Mouse (Mus musculus) bone marrow, adult 2 months (tissue): ENCODE data around the gene Csnk1d. TPM values are rescaled to one million over a fixed set of nuclear protein-coding genes. Genes with fewer than 3 reads are reported as not detected.

Experiments
- H3K27ac ChIP-seq: fragments of 200-500 bp; 2 replicates; pipeline ENCODE4 v1.5.1; 2012; ENCODE audit warnings: low read depth, mild to moderate bottlenecking, control low read depth, inconsistent platforms, low read length; ENCODE audit not compliant: control insufficient read depth, poor library complexity, insufficient read depth
- H3K4me1 ChIP-seq: fragments of 200-500 bp; 2 replicates; pipeline ENCODE4 v1.6.1; 2011; ENCODE audit warnings: low read length; ENCODE audit not compliant: control insufficient read depth, insufficient read depth
- H3K4me3 ChIP-seq: fragments of 200-500 bp; replicated peaks from 2 replicates; pipeline ENCODE3; 2011; ENCODE audit warnings: mild to moderate bottlenecking, low read depth, low read length, control low read depth; ENCODE audit not compliant: control insufficient read depth
- CTCF ChIP-seq: fragments of 200-500 bp; IDR thresholded peaks from 2 replicates; pipeline ENCODE4 v1.5.1; 2011; ENCODE audit warnings: low read length, control low read depth; ENCODE audit not compliant: control insufficient read depth, insufficient read depth
- POLR2A ChIP-seq: fragments of 200-500 bp; IDR thresholded peaks from 2 replicates; pipeline ENCODE4 v1.6.1; 2011; ENCODE audit warnings: low read depth, mild to moderate bottlenecking, control low read depth, low read length, borderline replicate concordance; ENCODE audit not compliant: control insufficient read depth
- WGBS: fragments of 180-500 bp; shearing (Covaris S2); methylation state at CpG from one replicate; pipeline ENCODE4 v1.1.7; 2018; 5-methylcytosine and 5-hydroxymethylcytosine counted together
- polyA plus RNA-seq: library from polyadenylated mRNA; stranded (reverse); fragments of >200 nt; gene quantifications from 2 replicates; pipeline ENCODE4 v1.2.4, GENCODE M21; 2011; ENCODE audit warnings: low replicate concordance; ENCODE audit not compliant: missing spikeins, insufficient read depth, insufficient read length

The Csnk1d gene
- polyA plus RNA-seq, 1 experiment = 58.3 TPM

- Histone ChIP-seq H3K4me3 (no peak overlapping the region), H3K4me1 (no peaks in the 10 kb centered on the region; the same call in 1 of the 2 replicates), H3K27ac (no peak overlapping the region)
- TF ChIP-seq POLR2A = no peak
- no peak for TF ChIP-seq CTCF
- 98% methylated on average over 3 of the region's 3 CpGs for WGBS
Measured at GRCm38 (mm10) chr11:120993080-120993479, 1.9 kb upstream of the Csnk1d start.

DNA sequence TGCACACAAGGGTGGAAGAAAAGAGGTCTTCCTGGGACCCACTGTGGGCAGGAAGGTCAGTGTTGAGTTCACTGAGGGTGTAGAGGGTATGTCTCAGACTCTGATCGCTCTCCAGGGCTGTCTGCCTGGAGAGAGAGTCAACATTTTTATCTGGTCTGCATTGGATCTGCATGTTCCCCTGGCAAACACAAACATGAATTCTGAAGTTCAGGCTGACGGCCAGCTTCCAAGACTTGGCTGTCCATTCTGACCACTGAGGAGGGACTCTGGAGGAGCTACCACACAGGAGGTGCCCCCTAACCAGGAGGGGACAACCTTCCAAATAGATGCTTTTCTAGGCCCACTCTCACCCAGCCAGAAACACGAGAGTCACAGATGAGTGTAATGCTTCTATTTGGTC is 661 bp upstream of the Csnk1d start:
- H3K4me3 ChIP-seq = peak overlapping the region; percentile 61
- TF ChIP-seq CTCF = no peak
- TF ChIP-seq POLR2A = no peak
- H3K4me1 ChIP-seq = peaks cover 1% of the 10 kb centered on the region; the same call in 1 of the 2 replicates
- WGBS = 54% methylated on average over 3 of the region's 3 CpGs
- 0 out of 2 replicates have a peak overlapping the region, but pooled peaks have one; percentile 4 for H3K27ac ChIP-seq

- H3K27ac ChIP-seq = peak overlapping the region; percentile 94
- TF ChIP-seq POLR2A (no peak), CTCF (no peak)
- H3K4me1 ChIP-seq = peaks cover 1% of the 10 kb centered on the region; the same call in 1 of the 2 replicates
- under 1% methylated on average over 25 of the region's 35 CpGs for WGBS
- H3K4me3 ChIP-seq = peak overlapping the region; percentile 88
Measured at GRCm38 (mm10) chr11:120990126-120990781, 876 bp downstream of the Csnk1d start.

- peak overlapping the region; percentile 88 for H3K4me3 ChIP-seq
- 5% methylated on average over 1 of the region's 1 CpGs for WGBS
- H3K4me1 ChIP-seq = peaks cover 1% of the 10 kb centered on the region; the same call in 1 of the 2 replicates
Measured at GRCm38 (mm10) chr11:120989523-120989922, 1.6 kb downstream of the Csnk1d start.

DNA sequence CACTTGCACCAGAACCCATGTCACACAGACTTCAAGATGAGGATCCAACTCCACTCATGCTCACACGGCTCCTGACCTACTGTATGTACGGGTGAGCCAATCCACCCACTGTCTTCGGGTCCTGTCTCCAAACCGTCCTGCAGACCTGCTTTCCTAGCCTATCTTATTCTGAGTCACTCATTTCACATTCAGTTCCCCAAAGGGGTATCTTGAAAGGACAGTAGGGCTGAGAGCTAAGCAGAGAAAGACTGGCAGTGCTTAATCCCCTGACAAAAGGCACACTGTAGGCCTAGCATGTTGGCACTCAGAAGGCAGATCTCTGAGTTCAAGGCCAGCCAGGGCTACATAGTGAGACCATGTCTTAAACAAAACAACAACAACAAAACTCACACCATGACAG is 2.7 kb downstream of the Csnk1d start:
- 56% methylated on average over 4 of the region's 4 CpGs for WGBS
- TF ChIP-seq POLR2A (no peak), CTCF (no peak)
- peaks cover 1% of the 10 kb centered on the region; the same call in 1 of the 2 replicates for H3K4me1 ChIP-seq
- no peak overlapping the region for H3K27ac ChIP-seq
- H3K4me3 ChIP-seq = no peak overlapping the region

More at GRCm38 (mm10) chr11:120989523-120989922, 1.6 kb downstream of the Csnk1d start:
- no peak overlapping the region; the same call in 1 of the 2 replicates for H3K27ac ChIP-seq
- TF ChIP-seq CTCF (no peak), POLR2A (no peak)

DNA sequence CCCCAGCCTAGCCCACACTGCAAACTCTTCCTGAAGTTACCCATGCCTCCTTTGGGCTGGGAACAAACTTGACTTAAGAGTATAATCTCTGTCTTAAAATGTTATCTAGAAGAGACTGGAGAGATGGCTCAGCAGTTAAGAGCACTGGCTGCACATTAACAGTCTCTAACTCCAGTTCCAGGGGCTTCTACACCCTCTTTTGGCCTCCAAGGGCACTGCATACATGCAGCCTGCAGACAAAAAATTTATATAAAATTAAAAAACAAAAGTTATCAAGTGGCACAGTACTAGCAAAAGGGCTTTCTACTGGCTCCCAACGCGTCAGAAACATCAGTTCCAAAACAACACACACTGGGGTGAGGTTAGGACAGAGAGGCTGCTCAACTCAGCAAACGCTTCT is 3.5 kb downstream of the Csnk1d start:
- H3K4me1 ChIP-seq = peaks cover 1% of the 10 kb centered on the region; the same call in 1 of the 2 replicates
- no peak for TF ChIP-seq POLR2A
- TF ChIP-seq CTCF = no peak
- H3K27ac ChIP-seq = no peak overlapping the region
- WGBS = 74% methylated on average over 3 of the region's 3 CpGs
- no peak overlapping the region for H3K4me3 ChIP-seq

DNA sequence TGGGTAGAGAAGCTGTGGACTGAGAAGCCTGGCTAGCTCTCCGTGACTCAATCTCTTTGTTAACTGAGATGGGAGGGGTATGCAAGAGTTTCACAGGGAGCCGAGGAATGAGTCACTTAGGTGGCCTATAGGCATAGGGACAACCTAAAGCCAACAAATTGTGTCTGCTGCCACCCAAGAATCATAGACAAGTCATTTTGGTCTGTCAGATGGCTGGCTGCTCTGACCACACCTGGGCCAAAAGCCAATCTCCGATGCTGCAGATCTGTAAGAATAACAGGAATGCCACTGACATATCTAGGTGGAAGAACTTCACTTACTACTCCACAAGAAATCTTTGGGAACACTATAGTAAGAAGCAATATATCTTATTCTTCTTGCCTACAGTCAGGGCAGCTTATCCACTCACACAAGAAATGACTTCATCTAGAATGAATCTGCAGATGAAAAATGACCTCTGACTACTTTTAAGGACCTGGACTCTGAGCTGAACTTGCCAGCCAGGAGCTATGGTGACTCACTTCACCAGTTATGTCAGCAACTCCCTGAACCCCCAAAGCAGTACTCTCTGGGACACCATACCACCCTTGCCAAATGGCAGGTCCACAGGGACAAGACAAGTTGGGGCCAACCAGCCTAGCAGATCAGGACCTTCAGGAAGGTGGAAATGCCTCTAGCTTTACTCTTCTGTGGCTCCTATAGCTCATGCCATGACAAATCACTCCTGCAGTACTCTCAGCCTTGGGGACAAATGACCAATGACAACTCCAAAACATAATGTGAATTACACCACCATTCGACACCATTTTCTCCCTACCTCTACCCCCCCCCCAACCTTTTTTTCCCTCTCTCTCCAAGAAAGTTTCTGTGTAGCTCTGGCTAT is 6.4 kb downstream of the Csnk1d start:
- peaks cover 1% of the 10 kb centered on the region; the same call in 1 of the 2 replicates for H3K4me1 ChIP-seq
- WGBS = 82% methylated on average over 4 of the region's 4 CpGs
- no peak overlapping the region for H3K27ac ChIP-seq
- TF ChIP-seq CTCF = no peak
- TF ChIP-seq POLR2A = no peak
- H3K4me3 ChIP-seq = no peak overlapping the region

DNA sequence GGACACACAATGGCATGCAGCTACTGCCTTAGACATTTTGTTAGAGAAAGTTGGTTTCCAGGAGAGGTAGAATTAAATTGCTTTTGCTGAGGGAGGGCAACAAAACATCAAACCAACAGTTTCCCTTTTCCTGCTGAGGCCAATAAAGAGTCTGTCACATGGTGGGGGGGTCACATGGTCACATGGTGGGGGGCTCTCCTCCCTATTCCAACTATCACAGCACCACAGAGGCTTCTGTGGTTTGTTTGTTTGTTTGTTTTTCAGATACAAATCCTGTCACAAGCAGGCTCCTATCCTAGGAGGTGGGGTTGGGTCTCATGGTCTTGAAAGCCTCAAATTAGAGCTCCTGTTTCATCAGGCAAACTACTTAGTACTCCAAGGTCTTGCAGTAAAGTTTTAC is 8.7 kb downstream of the Csnk1d start:
- Histone ChIP-seq H3K4me1 (peaks cover 1% of the 10 kb centered on the region; the same call in 1 of the 2 replicates), H3K27ac (no peak overlapping the region), H3K4me3 (no peak overlapping the region)
- TF ChIP-seq POLR2A (no peak), CTCF (no peak)
